Comparison of ENCODE assay signal across 22 mouse cellular contexts in genomic region chr9:55246918-55247317, GRCm38 (mm10).
"Had no signal": no experiment of that assay in that cellular context is flagged by ENCODE, and none has a peak within 500 bp of the region (broad histone marks: within the 10 kb centered on the region; RNA-seq: fewer than 3 reads in every experiment).

No protein-coding gene starts in this region.

- H3K4me1 ChIP-seq: hindbrain, embryonic 15.5 days; limb, embryonic 10.5 days; limb, embryonic 12.5 days; liver, embryonic 13.5 days had no signal

- DNase-seq: gastrocnemius, adult 2 months; gastrocnemius, postnatal 10 days; gastrocnemius, postnatal 25 days; heart, adult 11 months; heart, adult 2 months; heart, postnatal 14 days; heart, postnatal 36 days; kidney, adult 18-20 months; kidney, adult 8-10 months; kidney, postnatal 10 days; kidney, postnatal 25 days; kidney, postnatal 4 days; liver, embryonic 13.5 days had no signal

- H3K27me3 ChIP-seq: heart, embryonic 13.5 days; heart, embryonic 15.5 days; hindbrain, embryonic 13.5 days; hindbrain, embryonic 15.5 days; limb, embryonic 12.5 days; liver, embryonic 13.5 days had no signal

- H3K9ac ChIP-seq: heart, embryonic 13.5 days; heart, embryonic 15.5 days; hindbrain, embryonic 13.5 days; hindbrain, embryonic 15.5 days; limb, embryonic 12.5 days; liver, embryonic 13.5 days had no signal

- H3K36me3 ChIP-seq: heart, embryonic 13.5 days; heart, embryonic 15.5 days; hindbrain, embryonic 13.5 days; hindbrain, embryonic 15.5 days; limb, embryonic 10.5 days; limb, embryonic 12.5 days; liver, embryonic 13.5 days had no signal

- H3K4me3 ChIP-seq: gastrocnemius, adult 2 months; heart, adult 2 months; heart, embryonic 13.5 days; heart, embryonic 15.5 days; hindbrain, embryonic 13.5 days; hindbrain, embryonic 15.5 days; layer of hippocampus, adult 2 months; left cerebral cortex, adult 2 months; limb, embryonic 10.5 days; limb, embryonic 12.5 days; liver, embryonic 13.5 days had no signal

- H3K27ac ChIP-seq: gastrocnemius, adult 2 months; heart, adult 2 months; heart, embryonic 13.5 days; heart, embryonic 15.5 days; hindbrain, embryonic 13.5 days; hindbrain, embryonic 15.5 days; hindbrain, postnatal 0 days; layer of hippocampus, adult 2 months; left cerebral cortex, adult 2 months; limb, embryonic 10.5 days; limb, embryonic 12.5 days; liver, embryonic 13.5 days had no signal
